Mouse (Mus musculus): ENCODE measurements around the gene Daam1. TPM values are rescaled to one million over a fixed set of nuclear protein-coding genes. Genes with fewer than 3 reads are reported as not detected.

The Daam1 gene
- polyA plus RNA-seq (2012; rRNA removed): 4.5 and 5.2 TPM in 2 replicates

DNA sequence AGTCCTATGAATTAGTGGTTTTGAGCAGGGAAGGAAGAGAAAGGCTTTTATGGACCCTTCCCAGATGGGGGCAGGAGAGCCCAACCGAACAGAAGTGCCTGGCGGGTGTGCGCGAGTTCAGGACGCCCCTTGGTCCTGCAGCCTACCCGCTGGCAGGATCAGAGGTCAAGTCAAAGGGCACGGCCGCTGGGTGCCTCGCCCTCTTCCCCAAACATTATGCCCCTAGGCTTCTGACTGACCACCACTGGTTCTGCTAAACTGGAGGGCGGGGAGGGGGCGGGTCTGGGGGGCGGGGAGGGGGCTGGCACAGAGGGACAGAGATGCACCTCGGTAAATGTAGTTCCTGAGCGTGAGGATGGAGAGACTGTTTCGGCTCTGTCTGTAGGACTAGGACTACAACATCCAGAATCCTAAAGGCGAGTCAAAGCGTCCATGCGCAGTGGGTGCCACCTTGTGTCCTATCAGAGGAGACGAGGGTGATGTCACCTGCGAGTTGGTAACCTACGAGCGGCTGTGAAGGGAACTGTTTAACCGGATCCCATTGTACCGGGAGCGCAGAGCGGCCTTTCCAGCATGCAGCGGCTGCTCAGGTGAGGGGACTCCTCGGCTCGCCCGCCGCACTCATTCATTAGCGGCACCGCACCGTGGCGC, at the start of gene Daam1:
TSS of gene Daam1 (plus strand) at position 472 of the 651 bp plus-strand sequence.
- DNase-seq (ENCODE audit: low read depth): peak; percentile 94

DNA sequence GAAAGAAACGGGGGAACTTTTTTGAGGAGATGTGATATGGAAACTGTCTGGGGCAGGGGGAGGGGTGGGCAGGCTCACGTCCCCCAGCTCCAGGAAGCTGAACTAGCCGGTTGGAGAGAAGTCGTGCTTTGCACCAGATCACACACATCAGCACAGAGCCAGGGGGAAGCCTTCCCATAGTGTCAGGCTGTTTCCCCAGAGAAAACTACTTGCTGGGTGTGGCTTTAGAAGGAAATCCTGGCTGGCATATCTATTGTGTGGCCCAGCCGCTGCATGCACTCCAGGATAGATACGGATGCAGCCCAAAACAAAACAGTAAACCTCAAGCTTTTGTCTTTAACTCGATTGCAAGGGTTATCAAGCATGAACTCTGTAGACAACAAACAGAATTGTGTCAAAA, 49.7 kb upstream of the Daam1 start:
- no peak for DNase-seq (ENCODE audit: low read depth)

DNA sequence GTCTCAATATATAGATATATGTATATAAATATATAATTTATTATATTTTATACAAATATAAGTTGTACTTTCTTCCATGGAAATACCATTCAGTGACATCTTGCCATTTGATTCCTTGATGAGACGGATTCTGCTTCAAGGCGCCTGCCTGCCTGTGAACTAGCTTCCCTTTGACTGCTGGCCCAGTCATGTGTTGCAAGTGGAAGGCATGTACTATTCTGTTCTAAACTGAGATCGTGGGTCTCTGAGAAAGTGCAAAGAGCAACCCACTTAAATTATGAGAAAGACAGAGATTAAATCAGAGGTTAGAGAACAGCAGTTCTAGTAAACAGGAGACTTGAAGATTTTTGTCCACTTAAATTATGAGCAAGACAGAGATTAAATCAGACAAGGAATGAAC, 46.9 kb upstream of the Daam1 start:
- no peak for DNase-seq (ENCODE audit: low read depth)

DNA sequence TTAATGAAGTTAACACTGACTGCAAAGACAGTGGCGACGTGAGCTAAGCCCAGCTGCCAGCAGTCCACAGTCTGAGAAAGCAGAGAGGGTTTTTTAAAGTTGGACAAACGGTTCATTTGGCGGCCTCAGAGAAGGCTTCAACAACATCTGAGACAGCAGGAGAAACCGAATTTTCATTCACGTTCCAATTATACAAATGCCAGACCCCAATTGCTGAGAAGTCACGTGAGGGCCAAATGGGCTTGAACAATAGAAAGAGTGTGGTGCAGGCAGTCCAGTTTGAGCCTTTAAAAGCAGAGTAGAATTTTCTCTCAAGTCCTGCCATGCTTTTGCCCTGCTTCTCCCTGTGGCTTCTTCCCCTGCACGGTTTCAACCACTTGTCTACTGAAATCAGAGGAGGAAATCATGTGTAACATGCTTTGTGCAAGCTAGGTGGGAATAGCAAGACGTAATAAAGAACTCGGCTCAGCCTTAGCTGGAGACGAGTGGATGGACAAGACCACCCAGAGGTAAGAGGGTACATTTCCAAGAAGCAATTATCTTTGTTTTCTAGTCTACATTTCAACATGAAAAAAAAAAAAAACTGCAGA, 46.1 kb upstream of the Daam1 start:
- DNase-seq (ENCODE audit: low read depth): no peak

DNA sequence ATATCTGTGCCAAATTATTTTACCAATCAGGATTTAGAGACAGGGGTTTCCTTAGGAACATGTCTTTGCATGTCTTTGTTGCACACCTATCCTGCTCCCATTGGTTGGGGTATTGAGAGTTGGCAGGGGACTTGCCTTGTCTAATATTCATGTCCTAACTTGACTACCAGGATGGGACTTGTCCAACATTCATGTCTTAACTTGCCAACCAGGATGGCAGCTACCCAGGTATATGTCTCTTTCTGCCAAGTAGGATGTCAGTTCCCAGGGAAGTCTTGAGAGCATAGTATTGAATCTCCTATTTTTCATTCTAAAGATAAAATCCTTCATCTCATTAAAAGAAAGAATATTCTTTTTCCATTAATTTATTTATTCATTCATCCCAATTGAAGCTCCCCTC, 44.4 kb upstream of the Daam1 start:
- no peak for DNase-seq (ENCODE audit: low read depth)

DNA sequence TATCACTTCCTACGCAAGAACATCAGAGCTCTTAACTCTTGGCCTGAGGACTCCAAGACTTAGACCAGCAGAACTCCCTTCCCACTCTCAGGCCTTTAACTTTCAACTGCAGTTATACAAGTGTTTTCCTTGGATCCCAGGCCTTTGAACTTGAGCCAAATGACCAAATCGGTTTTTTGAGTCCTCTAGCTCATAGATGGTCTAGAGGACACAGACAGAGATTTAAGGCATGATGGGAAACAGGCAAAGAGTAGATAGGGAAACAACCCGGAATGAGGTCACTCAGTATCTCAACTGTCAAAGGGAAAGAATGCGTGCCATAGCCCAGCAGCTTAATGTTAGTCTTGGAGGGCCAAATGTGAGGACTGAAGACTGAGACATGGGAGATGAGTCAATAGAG, 42.1 kb upstream of the Daam1 start:
- peak; percentile 40 for DNase-seq (ENCODE audit: low read depth)

DNA sequence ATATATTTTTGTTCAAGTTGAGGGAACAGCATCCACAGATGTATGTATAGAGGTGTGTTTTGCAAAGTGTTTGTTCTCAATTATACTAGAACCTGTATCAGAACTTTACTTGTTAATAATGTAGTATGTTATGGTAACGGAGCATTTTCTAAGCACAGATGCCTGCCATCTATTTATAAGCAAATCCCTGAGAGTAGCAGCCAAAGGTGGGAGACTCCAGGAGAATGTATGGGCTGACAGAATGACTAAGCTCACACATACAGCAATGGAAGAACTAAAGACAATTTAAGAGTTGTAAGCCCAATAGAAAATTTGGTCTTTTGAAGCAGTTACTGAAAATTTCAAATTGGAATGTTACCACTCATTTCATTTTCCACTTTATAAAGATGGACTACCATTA, 40.3 kb upstream of the Daam1 start:
- DNase-seq (ENCODE audit: low read depth): no peak

DNA sequence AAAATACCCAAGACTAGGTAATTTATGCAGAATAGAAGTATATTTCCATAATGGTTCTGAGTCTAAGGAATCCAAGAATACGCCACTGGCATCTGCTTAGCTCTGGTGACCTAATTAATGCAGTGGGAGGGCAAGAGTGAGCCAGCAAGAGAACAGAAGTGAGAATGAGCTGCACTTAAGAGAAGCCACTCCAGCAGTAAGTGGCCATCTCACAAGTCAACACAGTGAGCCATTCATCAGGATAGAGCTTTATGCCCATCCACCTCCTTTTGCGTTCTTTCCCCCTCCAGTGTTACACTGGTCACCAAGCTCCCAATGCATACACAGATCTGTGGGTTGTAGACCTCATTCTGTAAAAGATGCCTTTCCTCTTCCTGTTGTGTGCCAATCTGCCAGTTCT, 37.8 kb upstream of the Daam1 start:
- DNase-seq (ENCODE audit: low read depth): no peak

DNA sequence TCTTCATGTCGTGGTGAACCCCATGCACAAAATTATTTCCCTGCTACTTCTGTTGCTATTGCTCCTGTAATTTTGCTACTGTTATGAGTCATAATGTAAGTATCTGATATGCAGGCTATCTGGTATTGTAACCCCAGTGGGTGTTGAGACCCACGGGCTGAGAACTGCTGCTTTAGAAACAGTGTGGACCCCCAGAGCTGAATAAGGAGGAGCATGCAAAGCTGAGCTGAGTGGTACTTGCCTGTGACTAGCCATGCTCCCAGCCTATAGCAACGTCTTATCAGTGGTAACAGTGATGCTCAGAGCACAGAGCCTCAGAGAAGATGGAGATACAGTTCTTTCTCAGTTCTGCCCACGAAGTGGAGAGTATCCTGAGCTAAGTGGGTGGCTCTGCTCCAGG, 35.3 kb upstream of the Daam1 start:
- DNase-seq (ENCODE audit: low read depth): no peak

DNA sequence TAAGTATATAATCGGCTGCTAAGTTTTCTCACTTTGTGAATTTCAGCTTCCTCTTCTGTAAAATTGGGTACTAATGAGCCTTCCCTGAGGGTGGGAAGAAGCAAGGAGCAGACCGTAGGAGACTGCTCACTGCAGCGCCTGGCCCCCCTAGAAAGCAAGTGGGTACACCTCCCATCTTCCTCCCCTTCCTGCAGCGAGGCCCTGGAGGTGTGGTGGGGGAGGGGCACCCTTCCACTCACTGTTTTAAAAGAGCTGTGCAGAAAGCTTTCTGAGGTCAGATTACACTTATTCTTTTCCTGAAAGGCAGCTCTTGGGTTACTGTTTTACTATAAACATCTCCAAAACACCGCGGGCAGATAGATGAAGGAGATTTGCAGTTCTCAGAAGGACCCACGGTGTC, 34.4 kb upstream of the Daam1 start:
- no peak for DNase-seq (ENCODE audit: low read depth)

DNA sequence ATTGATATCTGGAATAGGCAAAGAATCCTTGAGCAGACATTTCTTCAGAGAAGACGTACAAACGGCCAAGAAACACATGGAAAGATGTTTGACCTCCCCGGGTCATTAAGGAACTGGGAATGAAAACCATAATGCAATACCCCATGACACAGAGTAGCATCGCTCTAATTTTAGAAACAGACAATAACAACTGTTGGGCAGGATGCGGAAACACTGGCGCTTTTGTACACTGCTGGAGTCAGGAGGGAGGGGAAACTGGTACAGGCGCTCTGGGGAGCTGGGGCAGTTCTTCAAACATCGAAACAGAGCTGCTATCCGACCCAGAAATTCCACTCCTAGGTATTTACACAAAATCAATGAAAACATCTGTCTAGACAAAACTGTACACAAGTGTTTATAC, 23.6 kb upstream of the Daam1 start:
- no peak for DNase-seq (ENCODE audit: low read depth)

DNA sequence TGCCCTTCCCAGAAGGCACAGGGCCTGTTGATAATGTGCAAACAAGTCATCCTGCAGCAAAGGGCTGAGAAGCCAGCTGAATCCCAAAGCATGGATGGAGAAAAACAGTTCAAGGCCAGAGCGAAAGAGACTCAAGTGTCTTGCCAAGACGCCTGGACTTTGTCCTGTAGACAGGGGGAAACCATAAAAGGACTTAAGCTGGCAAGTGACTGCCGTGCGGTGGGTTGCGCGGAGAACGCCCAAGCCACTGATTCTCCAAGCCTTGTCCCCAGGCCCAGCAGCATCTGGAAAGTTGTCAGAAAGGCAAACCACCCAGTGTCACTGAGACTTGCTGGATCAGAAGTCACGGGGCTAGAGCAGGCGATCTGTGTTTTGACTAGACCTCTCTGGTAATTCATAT, 22.2 kb upstream of the Daam1 start:
- no peak for DNase-seq (ENCODE audit: low read depth)

DNA sequence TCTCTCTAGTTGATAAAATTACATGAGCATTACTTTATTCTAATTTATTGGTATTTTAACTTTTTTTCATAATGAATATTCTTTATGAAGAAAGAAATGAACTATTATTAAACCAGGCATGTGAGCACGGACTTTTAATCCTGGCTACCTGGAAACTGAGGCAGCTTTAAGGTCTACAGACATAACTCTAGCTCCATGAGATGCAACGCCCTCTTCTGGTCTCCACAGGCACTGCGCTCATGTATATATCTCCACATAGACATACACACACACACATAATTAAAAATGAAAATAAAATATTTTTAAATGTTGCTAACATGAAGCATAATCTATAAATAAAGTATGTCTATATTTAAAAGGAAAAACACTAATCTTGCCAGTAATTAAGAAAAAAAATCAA, 21.3 kb upstream of the Daam1 start:
- DNase-seq (ENCODE audit: low read depth): no peak

DNA sequence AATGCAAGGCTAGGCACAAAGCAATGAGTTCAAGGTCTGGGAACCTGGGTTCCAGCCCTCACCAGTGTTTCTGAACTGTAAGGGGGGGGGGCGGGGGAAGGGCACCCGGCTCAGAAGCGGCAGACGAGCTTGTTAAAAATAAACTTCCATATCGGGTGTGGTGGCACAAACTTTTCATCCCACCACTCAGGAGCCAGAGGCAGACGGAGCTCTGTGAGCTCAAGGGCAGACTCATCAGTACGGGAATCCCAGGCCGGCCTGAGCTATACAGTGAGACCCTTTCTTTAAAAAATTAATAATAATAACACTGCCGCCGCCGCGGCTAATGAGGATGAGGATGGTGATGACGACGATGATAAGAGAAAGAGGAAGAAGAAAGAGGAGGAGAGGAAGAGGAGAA, 18.3 kb upstream of the Daam1 start:
- no peak for DNase-seq (ENCODE audit: low read depth)

DNA sequence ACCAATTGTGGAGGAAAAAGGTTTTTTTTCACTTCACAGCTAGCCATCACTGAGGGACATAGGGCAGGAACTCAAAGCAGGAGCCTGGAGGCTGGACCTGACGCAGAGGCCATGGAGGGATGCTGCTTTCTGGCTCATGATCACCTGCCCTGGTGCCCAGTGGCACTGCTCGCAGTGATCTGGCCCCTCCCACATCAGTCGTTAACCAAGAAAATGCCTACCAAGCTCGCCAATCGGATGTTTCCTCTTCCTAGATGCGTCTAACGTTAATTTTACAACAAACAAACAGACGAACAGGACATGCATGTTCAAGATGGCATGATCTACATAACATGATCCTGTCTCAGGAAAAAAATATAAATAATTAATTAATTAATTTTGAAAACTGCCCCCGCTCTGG, 17.6 kb upstream of the Daam1 start:
- DNase-seq (ENCODE audit: low read depth): no peak

DNA sequence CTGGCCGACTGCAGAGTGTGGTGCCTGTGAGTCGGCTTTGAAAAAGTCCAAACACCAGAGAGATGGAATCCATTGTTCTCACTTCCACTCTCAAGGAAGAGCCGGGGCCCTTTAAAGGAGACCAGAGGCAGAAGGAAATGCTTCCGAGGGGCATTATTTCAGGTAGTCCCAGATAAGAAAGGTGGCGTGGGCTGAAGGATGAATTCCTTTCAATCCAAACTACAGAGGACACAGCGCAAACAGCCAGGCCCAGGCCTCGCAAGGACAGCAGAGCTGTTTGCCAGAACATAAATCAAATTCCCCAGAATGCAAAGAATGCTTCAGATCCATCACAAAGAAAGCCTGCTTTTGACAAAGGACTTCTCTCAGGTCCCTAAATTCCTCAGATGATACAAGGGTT, 17.1 kb upstream of the Daam1 start:
- DNase-seq (ENCODE audit: low read depth): no peak

DNA sequence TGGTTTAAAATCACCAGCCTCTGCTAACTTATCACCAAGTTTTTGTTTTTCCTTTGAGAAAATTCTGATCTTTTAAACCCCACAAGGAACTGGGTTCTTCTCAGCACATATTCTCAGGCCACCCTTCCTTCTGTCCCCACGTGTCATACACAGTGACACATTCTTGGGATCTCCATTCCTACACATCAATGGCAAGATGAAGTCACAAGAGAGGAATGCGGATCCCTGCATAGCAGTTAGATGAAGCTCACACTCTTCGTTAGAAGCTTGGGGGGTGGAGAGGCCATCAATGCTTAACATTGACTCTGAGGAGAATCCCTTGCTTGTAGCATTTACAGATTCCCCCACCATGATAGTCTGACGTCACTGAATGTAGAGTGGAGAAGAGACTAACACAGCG, 10.8 kb upstream of the Daam1 start:
- DNase-seq (ENCODE audit: low read depth): no peak

DNA sequence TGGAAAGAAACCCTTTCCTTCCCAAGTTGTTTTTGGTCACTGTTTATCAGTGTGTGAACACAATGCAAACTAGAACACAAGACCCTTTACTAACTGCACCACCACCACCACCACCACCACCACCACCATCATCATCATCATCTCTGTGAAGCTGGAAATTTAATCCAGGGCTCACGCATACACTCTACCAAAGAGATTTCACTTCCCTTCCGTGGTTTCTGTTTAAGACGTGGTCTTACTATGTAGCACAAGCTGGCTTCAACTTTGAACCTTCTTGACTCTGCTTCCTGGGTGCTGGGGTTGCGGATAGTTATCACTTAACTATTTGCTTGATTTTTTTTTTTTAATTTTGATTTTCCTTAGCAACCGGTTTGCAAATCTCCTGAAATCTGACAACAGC, 9.6 kb upstream of the Daam1 start:
- DNase-seq (ENCODE audit: low read depth): no peak

DNA sequence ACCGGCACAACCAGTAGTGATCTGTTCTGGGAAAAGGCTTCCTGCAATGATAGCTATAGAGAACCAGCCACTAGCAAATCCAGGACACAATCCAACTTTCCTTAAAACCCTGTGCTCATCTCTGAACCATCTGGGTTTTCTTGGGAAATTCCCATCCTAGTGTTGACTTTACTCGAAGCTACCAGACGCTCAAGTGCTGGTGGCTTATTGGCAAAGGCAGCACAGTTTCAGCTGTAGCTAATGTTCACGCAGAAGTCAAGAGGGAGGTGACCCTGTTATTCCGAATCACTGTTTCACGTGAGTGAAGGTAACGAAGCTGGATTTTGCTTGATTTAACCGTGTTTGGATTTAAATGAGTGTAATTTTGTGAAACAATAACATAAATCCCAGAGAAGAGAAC, 9.1 kb upstream of the Daam1 start:
- DNase-seq (ENCODE audit: low read depth): no peak

DNA sequence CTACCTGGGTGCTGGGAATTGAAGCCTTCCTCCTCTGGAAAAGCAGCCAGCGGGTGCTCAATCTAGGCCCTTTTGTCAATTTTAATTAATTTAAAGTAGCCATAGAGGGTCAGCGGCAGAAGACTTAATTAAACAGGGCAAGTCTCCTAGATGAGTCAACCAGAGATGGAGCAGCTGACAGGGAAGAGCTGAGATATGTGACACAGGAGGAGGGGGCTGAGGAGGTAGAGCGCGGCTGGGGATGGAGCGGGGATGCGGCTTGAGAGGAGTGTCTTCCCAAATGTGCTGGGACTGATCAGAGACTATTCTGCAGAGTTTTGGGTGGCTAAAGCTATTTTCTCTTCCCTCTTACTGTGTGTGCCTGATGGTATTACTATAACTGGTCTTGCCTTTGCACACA, 6.0 kb upstream of the Daam1 start:
- DNase-seq (ENCODE audit: low read depth): no peak

DNA sequence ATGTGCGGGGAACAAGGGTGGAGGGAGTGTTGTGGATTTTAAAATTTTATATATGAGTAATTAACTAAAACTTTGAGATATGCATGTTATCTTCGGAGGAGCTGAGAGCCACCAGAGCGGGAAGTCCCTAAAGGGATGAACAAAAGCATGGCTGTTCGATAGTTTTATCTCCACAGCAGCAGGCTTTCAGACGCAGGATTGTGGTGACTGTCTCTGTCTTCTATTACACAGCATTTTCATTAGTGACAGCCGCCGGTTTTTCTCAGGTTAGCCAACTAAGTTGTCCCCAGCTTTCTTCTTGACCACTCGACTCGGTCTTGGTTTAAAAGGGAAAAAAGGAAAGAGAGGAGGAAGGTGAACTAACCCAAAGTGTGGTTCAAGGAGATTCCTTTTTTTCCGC, 739 bp upstream of the Daam1 start:
- no peak for DNase-seq (ENCODE audit: low read depth)

DNA sequence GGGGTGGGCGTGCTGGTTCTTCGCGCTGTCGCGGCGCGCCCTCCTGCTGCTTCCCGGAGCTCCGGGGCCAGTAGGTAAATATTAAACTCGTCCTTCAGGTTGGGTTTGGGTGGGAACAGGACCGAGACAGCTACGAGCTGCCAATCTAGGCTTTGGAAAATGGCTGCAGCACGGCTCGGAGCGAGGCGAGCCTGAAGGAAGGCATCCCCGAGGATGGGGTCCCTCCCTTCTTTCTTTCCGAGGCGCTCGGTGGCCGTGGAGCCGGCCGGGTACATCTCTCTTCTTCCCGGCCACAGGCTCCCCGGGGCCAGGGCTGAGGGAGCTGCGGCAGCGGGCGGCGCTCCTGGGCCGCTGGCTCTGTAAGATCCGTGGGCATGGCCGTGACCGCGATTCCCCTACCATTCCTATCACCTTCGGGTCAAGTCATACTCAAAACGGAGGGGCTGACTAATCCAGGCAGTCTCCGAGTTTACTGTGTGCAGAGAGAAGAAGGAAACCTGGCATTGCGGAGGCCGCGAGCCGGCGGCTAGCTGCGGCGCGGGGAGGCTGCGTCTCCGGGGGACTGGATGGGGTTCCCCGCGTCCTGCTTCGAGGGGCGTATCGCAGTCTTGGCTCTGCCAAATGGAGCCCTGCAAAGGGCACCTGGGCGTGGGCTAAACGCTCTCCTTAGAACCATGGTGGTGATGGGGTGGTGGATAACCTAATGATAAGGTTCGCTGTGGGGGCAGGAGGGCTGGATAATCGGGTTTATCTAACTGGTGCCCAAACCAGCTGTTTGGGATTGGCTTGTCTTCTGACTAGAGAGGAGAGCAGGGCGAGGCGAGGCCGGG, 595 bp downstream of the Daam1 start:
- no peak for DNase-seq (ENCODE audit: low read depth)

DNA sequence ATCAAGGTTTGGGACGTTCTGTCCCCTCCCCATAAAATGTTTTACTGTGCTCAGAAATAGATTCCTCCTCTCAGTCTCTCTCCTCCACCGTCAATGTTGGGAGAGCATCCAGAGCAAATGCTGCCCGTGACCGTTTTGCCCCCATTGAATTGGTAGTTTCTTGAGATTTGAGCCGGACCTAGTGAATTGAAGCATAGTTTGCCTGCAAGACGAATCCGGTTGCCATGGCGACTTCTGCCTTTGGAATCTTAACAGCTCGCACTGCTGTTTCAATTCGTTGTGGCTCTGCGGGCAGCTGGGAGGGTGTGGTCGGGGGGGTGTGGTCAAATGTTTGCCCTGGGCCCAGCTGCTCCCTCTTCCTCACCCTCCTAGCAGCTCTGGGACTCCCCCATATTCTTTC, 1.3 kb downstream of the Daam1 start:
- no peak for DNase-seq (ENCODE audit: low read depth)

Data from gonadal fat pad, adult 2 months (tissue).